Mouse (Mus musculus): ENCODE data around the gene A530016L24Rik.

Gene A530016L24Rik

GRCm38 (mm10) chr12:112549287-112549686, 60.0 kb downstream of the A530016L24Rik start:
- DNase-seq (ENCODE audit: low read depth, low spot score), result no peak
